Mouse (Mus musculus) gastrocnemius, adult 8-10 months (tissue): Measurements from ENCODE around the gene Nup50. TPM values are rescaled to one million over a fixed set of nuclear protein-coding genes. Genes with fewer than 3 reads are reported as not detected.

ENCODE experiments used
- DNase-seq, 2 experiments: peaks; one replicate each; pipeline ENCODE4 v3.0.0; 2022; ENCODE audit warnings: low spot score in 2 of 2
- microRNA-seq: library from miRNA; unstranded; fragments of <30 nt; microRNA quantifications from one replicate; pipeline ENCODE4 v1.2.0, GENCODE M21; 2022
- total RNA-seq, 4 experiments: library from RNA; stranded (reverse); gene quantifications; 2 replicates each; pipeline ENCODE4 v1.2.4; 2022

Gene Nup50
- total RNA-seq, 4 experiments from 2014 or later: 11.0 to 15.4 (median 14.2) TPM

DNA sequence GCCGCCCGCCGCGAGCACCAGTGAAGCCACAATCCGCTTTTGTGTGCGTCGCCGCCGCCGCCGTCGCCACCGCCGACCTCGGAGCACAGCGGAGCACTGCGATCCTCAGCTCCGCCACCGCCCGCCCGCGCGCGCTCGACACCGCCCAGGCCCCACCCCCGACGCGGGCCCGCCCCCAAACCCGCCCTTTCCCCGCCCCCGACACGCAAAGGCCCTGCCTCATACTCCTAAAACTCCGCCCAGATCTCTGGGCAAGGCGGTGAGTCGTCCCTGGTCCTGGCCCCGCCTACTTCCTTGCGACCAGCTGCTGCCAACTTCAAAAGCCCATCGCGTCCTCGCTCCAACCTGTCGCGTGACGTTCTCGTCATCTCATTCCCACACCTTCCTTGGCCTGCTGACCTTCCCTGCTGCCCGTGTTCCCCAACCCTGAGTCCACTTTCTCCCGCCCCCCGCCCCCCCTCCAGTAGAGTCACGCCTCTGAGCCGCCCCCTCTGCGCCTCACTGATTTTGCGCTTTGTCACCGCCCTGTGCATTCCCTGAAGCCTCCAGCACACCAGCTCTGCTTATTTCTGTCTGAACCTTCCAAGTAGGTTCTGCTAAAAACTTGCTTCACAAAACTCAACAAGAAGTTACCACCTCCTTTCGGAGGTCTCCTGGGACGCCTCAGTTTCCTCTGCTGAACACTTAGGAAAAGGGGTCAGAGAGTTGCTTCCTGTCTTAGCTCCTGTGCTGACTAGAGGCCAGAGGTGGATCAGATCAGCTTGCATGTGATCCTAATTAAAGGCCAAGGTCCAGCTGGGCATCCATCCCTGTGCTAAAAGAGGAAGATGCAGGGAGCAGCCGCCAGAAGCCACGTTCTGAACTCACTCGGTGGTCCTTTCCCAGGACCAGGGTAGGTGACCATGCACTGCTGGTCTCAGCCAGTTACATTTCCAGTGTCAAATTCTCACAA is 64.9 kb downstream of the Nup50 start, which contains the start of gene 5031439G07Rik:
5031439G07Rik (minus strand) TSS at position 678 of the 952 bp plus-strand sequence.
- DNase-seq: peak; percentile 85 to 94

DNA sequence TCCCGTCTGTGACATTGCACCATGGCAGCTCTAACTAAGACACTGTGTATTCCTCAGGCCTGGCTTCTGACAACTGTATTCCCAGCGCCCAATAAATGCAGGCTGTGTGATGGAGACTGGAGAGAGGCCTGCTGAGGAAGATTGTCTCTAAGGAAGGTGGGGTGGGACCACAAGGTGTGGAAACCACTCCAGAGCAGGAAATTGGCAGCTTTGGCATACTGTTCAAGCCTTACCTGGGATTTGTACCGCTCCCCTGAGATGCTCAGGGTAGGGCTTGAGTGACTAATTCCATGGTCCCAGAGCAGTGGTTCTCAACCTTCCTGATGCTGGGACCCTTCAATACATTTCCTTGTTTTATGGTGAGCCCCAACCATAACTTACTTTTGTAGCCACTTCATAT is 65.9 kb downstream of the Nup50 start:
- no peak for DNase-seq

GRCm38 (mm10) chr15:84989771-84990170 is 66.6 kb downstream of the Nup50 start:
- no peak for DNase-seq

Small RNA genes within 50 kb of the gene (microRNA-seq; reads per million reads assigned to microRNA genes)
- 258 reads per million, percentile 65 among the genes with 10 or more reads in this experiment for gene Mir1249

Other genes with a start within 250 kb of the Nup50 start
- gene Arhgap8, start 203.4 kb upstream of the Nup50 start, total RNA-seq: under 1 TPM in 2 of 4 experiments, not detected in 2; 0.31 to 0.32 TPM
- gene Phf21b, start 67.4 kb upstream of the Nup50 start, total RNA-seq: under 1 TPM in 3 of 4 experiments, not detected in 1; 0.19 to 0.22 (median 0.21) TPM
- gene Gm29666, start 3.4 kb upstream of the Nup50 start, total RNA-seq: under 1 TPM; 0.19 to 0.27 (median 0.24) TPM
- gene 5031439G07Rik, start 65.1 kb downstream of the Nup50 start, total RNA-seq: 100 to 1,000 TPM; 103 to 132 (median 110) TPM
- gene Upk3a, start 93.7 kb downstream of the Nup50 start, total RNA-seq: not detected
- 1 to 10 TPM; 4.3 to 6.2 (median 5.2) TPM for gene Fam118a, start 105.5 kb downstream of the Nup50 start, total RNA-seq
- gene Smc1b, start 208.6 kb downstream of the Nup50 start, total RNA-seq: not detected
- gene Ribc2, start 208.7 kb downstream of the Nup50 start, total RNA-seq: not detected